Mouse (Mus musculus) neutrophil, adult 5-6 weeks (primary cell): ENCODE measurements around the gene Sh3bp5. TPM values are rescaled to one million over a fixed set of nuclear protein-coding genes. Genes with fewer than 3 reads are reported as not detected.
A peak's percentile ranks its signal among the peaks of the same experiment; 100 is the strongest.

Experiments used
- ATAC-seq: fragments of 151-379, 151-347 bp; 2 replicates; pipeline ENCODE4 v1.8.0; 2017; ENCODE audit warnings: mild to moderate bottlenecking, moderate TSS enrichment; ENCODE audit not compliant: insufficient number of reproducible peaks, poor library complexity, low FRiP score, severe bottlenecking; ENCODE audit errors: extremely low read depth
- total RNA-seq: library from RNA; stranded (forward); fragments of 200-1000 nt; gene quantifications from 2 replicates; pipeline ENCODE4 v1.2.3, GENCODE M21; 2017

Sh3bp5 gene
- total RNA-seq, 1 experiment from 2014 or later: 110 TPM

DNA sequence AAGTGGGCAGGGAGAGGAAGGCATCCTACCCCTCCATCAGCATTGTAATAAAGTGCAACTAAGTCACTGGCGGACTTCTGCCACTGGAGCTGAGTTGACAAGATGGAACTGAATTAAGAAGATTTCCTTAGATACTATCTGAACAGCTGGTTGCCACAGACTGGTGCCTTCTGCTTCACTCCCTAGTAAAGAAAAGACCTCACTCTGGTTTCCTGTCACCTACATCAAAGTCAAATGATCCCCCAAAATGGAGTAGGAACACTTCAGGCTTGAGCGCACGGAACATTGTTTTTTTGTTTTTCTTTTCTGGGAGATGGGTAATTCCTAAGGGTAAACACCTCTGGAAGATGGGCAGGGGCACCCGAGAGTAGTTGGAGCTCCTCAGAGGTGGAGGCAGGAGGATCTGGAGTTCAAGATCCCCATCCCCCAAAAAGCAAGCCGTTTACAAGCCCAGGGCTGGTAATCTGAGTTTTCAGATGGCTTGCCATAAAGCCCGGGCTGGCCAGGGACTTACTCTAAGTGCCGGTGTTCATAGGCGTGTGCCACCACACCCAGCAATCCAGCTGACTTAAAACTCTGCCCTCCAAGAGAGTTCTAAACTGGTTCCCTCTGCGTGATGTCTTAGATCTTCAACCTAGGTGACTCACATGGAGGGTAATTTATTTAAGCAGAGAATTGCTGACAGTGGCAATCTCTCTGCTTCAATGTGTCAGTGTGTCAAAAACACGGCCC is 21.5 kb downstream of the Sh3bp5 start:
- no peak for ATAC-seq

DNA sequence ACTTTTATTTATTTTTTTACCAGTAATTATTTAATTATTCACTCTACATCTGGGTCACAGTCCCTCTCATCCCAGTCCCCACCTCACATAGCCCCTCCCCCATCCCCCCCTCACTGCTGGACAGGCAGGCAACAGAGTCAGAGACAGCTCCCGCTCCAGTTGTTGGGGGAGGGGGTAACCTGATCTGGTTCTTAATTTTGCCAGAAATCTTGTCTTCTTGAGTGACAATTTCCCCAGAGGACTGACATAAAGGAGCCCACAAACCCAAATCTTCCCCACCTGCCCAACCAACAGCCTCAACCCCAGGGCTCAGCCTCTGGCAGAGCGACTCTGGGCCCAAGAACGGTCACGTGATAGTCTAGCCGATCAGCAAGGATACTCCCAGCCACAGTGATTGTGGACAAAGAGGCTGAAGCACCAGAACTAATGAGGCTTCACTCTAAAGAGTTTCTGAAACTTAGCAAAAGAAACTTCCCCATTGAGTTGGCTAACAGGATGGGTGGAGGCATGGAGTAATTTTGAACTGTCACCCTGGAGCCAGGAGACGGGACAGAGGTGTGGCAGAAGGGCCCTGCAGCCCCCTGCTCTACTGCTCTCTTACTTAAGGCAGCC is 22.3 kb downstream of the Sh3bp5 start:
- peak; percentile 7; the same call in 1 of the 2 replicates for ATAC-seq

DNA sequence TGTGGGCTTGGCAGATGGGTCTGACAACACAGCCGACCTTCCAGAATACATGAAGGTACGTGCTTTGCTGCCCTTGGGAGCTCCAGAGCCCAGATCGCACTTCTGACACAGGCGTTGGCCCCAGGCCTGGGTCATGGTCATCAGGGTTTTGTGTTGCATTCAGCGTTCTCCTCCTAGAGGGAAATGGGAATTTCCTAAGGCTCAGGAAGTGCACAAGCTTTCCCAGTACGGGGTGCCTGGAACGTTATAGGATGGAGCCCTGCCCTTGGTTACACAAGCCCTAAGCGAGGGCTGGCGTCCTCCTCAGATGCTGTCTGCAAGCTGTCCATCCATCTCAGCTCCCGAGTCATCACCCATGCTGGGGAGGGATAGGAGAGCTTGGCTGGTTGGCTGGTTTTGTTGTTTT is 23.2 kb downstream of the Sh3bp5 start:
- ATAC-seq: no peak

DNA sequence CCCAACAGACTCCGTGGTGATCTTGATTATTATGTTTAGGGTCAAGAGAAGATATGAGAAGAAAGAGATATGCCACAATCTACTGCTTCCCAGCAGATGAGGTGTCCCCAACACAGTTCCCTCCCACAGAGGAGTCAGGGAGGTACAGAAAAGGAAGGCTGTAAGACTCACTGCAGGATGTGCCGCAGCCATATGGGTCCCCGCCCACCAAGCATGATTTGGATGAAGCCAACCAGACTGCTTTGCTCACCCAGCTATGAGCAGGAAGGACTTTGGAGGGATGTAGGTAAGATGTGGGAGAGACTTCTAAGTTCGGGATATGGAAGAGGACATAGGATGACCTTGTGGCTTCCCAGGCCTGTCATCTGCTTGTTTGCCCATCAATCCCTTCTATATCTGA is 25.1 kb downstream of the Sh3bp5 start:
- ATAC-seq: no peak

DNA sequence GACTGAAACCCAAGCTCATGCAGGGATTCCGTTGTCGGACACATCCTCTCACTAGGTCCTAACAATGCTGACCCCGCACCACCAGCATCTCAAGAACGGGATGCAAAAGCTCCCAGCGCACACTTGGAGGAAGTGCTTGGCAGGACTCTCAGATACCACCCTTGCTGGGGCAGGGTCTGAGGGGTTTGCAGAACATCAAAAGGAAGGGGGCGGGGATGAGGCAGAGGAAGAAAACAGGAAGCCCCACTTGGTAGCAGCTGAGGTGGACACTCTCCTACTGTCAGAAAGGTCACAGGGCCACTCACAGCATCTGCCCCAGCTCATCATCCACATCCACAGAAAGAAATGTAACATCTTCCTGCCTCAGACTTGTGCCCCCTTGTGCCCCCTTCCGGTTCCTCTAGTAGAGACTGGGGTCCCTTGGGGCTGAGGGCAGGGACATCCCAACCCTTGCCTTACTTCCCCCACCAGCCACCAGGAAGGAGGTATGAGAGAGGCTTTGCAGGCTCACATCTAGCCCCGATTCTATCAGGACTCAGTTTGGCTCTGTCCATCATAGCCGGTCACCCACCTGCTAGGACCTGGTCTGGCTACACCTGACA is 25.7 kb downstream of the Sh3bp5 start:
- ATAC-seq: peak; percentile 27; the same call in 1 of the 2 replicates

DNA sequence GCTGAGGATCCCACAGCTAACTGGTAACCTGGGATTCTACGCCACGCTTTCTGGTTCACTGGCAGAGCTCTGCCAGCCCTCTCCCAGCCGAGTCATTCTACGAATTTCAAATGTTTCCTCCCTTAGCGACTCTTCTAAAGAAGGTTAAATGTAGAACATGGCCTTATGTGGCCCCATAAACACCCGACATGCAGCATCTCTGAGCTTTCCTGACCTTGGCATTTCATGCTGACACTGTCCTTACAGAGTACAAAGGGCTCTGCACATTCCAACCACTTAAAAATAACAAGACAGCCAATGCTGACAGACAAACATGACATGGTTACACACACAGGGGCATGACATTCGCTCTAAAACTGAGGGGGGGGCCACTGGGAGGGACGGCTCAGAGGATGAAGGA is 27.2 kb downstream of the Sh3bp5 start:
- ATAC-seq: no peak

DNA sequence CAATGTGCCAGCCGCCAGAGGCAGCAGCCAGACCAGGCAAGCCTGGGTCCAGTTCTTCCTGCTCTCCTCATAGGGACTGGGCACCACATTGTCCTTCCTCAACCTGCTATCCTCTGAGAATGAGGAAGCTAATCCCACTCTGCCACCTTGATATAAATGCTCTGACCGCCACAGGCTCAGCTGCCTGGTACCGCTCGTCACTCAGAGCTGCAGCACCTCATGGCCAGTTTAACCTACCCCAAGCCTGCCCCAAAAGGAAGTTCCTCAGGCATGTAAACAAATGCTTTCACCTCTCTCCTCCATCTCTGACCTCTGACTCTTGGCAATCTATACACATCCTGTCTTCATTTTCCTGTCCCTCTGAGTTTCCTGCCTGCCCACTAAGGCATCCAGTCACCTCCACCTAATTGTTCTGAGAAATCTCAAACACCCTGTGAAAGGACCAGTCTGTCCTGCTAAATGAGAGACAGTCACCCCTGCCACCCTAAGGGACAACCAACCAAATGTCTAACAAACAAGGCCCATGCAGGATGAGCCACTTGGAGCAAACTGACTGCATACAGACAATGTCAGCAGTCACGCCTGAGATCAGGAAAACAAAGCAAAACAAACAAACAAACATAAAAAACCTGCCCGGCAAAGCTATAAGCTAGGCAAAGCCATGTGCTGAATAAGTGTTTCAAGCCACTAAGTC is 27.8 kb downstream of the Sh3bp5 start:
- ATAC-seq: peak; percentile 44

DNA sequence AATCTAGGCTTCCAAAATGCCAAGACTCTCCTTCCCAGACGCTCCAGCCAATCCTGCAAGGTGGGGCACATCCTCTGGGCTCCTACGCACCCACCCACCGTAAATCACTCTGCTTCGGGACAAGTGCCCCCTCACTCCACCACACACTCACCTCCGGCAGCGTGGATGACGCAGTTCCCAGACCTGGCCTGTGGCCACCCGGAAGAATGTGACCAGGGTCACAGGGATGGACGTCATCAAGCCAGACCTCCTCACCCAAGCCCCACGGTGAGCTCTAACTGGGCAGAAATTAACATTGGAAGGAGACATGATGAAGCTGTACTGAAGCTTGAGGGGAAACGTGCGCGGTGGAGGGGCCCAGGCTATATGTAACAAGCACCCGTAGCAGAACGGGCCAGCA is 28.7 kb downstream of the Sh3bp5 start:
- no peak for ATAC-seq

DNA sequence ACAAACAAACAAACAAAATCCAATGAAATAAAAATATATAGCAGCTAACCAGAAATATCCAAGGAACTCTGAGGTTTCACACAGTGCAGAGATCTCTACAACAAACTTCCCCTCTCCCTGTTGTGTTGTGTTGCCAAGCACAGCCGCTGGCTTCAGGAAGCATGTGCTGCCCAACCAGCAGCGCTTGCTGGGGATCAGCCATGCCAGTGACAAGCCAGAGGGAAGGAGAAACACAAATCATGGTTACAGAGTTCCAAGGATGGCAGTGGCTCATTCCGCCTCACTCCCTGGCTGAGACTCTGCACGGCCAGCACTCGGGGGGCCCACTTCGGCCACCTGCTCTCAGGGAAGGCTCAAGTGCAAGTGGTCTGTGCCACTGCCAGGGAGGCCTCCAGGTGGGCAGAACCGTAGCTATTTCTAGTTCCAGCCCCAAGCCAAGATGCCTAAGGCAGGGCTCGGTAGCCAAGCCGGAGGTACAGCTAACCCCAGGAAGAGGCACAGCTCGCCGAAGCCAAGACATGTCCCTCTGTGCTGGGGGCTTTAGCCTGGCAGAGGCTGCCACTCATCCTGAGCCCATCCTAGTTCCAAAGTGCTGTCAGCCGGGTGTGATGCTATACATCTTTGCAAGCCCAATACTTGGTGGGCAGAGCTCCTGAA is 29.6 kb downstream of the Sh3bp5 start:
- ATAC-seq: no peak

DNA sequence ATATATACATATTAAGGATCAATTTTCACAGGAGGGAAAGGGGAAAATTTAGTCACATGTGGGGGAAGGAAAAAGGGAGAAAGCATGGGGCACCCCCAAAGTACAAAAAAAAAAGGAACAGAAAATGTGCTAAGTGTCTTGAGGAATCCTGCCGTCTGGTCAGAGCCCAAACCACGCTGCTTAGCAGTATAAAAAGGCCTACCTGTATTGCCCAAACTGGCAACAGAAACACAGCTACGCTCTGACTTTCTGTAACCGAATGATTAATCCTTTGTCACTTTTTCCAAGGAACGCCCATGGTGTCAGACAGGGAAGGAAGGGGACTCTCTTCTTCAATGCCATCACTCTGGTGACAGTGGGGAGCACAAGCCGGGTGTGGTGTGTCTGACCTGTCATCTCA is 30.2 kb downstream of the Sh3bp5 start:
- ATAC-seq: no peak

DNA sequence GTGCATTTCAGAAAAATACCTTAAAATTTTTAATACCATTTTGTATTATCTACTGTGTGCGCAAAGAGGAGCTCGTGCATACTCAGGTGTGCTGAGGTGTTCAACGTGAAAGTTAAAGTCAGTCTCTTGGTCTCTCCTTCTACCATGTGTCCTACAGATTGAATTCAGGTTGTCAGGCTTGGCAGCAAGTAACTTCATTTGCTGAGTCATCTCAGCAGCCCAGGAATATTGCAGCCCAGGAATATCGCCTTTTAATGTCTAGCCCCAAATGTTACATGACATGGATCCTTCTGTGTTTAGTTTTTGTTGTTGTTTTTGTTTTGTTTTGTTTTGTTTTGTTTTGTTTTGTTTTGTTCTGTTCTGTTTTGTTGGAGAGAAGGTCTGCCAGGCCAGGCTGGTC is 31.2 kb downstream of the Sh3bp5 start:
- no peak for ATAC-seq

DNA sequence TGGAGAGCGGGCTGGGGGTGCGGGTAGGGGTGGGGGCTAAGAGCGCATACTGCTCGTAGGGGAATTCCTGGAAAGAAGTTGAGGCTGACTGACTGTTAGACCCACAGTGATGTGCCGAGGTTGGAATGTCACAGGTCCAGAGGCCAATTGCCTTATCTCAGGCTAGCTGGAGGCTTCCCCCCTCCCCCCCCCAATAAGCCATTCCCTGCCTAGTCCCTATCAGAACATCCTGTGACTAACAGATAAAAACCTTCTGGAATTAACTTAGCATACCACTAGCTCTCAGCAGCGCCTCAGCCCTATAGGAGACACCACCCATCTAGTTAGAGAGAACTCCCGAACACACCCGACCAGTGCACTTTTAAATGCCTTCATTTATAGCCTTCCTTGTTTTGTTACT is 31.9 kb downstream of the Sh3bp5 start:
- ATAC-seq: no peak

DNA sequence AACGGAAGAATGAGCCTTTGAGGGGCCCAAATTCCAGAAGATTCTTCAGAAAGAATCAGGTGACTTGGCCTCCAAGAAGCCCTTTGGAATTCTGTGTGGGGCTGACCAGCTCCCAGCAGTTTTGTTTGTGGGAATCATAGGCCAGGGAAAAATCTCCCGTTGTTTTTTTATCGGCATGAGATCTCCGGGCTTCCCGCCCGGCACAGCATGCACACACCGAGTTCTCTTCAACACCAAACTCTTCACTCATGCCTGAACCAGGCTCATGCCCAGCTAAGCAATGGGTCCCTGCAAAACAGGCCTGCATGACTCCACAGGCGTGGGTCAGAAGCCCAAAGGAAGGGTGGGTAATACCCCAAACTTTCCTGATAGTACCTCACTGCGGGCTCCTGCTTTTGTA is 32.3 kb downstream of the Sh3bp5 start:
- no peak for ATAC-seq

DNA sequence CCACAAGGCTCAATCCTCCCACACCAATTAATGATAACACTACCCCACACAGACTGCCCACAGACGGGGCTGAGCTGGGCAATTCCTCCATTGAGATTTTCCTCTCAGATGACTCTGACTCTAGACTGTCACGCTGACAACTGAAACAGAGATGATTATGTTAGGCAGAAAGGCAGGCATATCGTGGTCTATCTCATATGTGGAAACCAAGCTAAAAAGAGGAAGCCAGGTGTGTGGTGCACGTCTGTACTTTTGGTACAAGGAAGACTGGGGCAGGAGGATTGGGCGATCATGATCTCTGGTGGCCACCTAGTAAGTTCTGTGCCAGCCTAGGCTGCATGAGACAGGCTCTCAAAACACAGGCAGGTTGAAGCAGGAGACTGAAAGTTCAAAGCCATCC is 33.2 kb downstream of the Sh3bp5 start:
- ATAC-seq: peak; percentile 45; the same call in 1 of the 2 replicates

DNA sequence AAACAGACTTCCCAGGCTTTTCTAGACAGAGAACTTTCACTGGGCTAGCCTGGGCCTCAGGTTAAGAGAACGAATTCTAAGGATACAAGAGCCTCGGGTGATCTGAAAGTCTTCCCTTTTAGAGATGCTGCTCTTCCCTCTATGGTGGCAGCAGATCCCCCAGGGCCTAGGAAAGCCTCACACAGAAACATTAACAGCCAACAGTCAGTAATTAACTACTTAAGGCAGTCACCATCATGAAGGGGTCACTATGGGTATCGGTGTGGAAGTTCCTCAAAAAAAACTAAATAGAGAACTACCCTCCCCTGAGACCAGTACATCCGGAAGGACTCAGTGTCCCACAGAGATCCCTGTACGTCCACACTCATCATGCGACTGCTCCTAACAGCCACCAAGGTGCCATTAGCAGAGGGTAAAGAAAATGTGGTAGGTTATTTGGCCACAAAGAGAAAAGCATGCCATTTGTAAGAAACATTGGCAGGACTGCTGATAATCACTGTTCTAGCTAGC is 33.9 kb downstream of the Sh3bp5 start:
- no peak; the same call in 1 of the 2 replicates for ATAC-seq

DNA sequence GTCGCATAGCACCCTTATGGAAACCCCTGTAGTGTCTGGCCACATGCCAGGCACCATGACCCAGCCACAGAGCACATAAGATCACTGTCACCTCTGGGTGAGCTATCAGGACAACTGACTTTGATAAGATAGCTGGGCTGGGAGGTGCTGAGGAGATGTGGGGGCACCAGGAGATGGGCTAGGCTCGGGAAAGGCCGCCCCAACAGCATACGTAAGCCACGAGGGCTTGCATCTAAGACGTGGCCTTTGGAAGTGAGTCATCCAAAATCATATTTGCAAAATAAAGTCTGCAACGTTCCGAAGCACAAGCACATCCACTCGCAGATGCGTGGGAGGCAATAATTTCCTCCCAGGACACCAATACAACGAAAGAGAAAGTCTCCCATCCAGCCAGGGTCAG is 35.0 kb downstream of the Sh3bp5 start:
- ATAC-seq: no peak

DNA sequence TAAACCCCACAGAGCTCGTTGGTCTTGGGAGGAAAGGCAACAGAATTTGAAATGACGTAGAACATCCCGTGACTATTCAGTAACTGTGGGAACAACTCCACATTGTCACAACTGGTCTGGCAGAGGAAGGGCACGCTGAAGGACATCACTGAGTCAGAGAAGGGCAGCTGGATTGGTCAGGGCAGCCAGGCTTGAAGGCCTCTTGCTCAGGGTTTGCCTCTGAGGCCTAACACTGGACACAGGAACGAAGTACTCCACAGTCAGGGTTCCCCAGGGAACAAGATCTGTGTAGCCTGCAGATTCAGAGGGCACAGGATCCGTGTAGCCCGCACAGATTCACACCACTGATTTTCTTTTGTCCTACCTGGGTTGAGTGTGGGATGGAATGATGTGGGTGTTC is 35.6 kb downstream of the Sh3bp5 start:
- no peak for ATAC-seq

DNA sequence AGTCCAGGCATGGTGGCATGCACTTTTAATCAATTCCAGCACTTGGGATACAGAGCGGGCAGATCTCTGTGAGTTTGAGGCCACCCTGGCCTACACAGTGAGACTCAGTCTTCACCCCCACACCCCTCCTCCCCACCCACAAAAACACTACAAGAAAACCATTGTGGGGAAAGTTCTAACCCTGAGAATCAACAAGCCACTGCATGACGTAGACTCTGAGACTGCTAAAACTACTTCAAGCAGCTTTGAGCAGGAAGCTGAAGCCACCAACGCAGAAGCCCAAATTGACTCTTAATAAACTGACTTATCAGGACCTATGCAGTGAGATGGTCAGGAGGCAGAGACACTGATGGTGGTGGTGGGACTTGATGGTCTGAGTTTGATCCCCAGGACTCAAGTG is 36.6 kb downstream of the Sh3bp5 start:
- ATAC-seq: peak; percentile 28; the same call in 1 of the 2 replicates

DNA sequence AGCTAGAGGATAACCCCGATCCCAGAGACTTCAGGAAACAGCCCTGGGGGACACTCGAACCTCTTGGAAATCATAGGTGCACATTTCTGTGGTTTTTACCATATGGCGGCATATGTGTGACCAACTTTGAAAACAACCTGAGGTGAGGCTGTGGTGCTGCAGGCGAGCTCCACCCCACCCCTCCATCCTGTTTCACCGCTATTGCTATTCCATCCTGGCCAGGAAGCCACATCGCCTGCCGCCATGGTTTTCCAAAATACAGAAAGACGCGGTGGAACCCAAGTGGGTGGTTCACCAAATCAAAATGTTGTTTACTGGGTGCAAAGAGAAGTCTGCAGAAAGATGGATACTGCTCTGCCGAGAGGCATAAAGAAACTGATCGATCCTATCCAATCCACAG is 37.1 kb downstream of the Sh3bp5 start:
- no peak for ATAC-seq
